Mouse (Mus musculus) G1E (cell line): ENCODE results near the gene Xrcc5.

Source experiments
- CTCF ChIP-seq: IDR thresholded peaks from 2 replicates; pipeline ENCODE4 v1.5.1; 2012; ENCODE audit warnings: low read depth, low read length, inconsistent platforms, mixed read lengths
- GATA1 ChIP-seq: IDR thresholded peaks from 2 replicates; pipeline ENCODE4 v1.6.1; 2012; ENCODE audit warnings: borderline replicate concordance, low read length, inconsistent platforms, mixed read lengths
- POLR2AphosphoS5 ChIP-seq: IDR thresholded peaks from 2 replicates; pipeline ENCODE4 v1.6.1; 2012; ENCODE audit warnings: low read depth, low read length, inconsistent platforms; ENCODE audit not compliant: insufficient replicate concordance
- TAL1 ChIP-seq: conservative IDR thresholded peaks from 2 replicates; pipeline ENCODE4 v1.6.1; 2012; ENCODE audit warnings: low read depth, low read length, inconsistent platforms, mixed read lengths

DNA sequence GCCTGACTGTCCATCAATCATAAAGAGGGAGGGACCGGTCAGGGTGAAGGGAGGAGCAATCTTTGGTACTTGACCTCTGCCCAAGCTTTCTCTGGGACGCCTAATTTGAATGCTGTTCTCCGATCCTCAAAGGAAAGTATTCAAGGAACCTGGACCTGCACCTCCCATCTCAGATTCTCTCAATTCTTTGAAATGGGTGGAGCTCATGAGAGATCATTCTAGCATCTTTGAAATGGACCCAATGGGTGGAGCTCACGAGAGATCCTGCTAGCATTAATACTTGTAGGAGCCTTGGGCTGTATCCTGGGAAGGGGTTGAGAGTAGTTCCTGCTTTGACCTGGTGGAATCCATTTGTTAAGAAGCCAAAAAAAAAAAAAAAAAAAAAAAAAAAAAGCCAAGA lies 119.2 kb downstream of the Xrcc5 start:
- TF ChIP-seq CTCF (no peak), GATA1 (no peak), TAL1 (no peak), POLR2AphosphoS5 (no peak)
